Mouse (Mus musculus) adrenal gland, postnatal 36 days (tissue): ENCODE results near the gene Dact2. TPM values are rescaled to one million over a fixed set of nuclear protein-coding genes. Genes with fewer than 3 reads are reported as not detected.

Experiments
- DNase-seq, 2 experiments: peaks; one replicate each; pipeline ENCODE4 v3.0.0; 2021; ENCODE audit warnings: mixed read lengths in 1 of 2
- total RNA-seq, 2 experiments: library from RNA; stranded (reverse); gene quantifications; 2 replicates each; pipeline ENCODE4 v1.2.3; 2021

Gene Dact2
- total RNA-seq, 2 experiments from 2014 or later = 1.0 to 1.4 TPM

DNA sequence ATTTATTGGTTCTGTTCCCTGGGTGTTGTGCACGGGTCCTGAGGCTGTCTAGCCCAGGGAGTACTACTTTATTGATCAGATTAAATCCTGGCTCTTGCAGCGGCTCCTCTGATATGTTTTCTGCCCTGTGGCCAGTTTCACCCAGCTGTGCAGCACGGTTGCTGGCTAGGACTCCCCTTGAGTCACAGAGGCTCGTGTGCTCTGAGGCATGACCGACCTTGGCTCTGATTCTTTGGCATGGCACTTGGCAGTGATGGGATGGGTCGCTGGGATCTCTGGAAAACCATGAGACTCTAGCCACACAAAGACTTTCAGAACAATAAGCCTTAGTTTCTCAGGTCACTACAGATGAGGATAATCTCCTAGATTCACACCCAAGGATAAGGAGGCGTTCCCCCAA, 8.7 kb upstream of the Dact2 start:
- peak; percentile 74 to 79 for DNase-seq

DNA sequence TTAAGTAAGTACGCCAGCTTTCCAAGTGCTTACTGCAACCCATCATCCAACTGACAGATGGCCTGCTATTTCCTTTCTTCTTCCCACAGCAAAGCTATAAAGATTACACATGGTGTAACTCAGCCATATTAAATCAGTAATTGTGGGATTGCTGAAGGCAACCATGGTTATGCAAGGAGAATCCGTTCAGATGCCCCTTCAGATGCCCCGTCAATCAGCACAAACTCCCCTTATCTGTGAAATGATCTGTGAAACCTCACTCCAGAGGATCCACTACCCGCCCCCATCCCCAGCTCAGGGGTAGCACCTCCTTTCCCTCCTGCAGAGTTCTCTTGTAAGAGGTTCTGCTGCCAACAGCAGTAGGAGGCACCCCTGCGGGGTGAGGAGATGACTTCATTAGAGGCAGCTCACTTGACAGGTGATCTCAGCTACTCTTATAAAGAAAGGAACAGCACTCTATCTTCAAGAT, 3.0 kb upstream of the Dact2 start:
- DNase-seq = no peak

DNA sequence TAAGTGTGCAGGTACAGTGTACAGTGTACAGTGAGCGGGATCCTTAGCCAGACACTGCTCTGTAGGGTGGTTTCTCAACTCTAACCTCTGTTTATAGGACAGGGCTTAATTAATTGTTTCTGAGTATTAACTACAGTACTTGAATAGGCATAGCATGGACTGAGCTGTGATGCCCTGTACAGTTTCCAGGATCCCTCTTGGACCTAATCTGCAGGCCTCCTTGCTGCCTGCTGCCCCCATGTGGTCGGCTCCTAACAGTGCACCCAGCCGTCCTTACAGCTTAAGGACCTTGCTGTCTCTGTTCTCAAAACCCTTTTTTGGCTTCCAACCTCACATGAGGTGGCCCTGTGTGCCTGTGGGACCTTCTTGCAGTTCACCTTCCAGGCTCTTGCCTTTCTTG, 2.0 kb upstream of the Dact2 start:
- DNase-seq = peak; percentile 74 to 85

DNA sequence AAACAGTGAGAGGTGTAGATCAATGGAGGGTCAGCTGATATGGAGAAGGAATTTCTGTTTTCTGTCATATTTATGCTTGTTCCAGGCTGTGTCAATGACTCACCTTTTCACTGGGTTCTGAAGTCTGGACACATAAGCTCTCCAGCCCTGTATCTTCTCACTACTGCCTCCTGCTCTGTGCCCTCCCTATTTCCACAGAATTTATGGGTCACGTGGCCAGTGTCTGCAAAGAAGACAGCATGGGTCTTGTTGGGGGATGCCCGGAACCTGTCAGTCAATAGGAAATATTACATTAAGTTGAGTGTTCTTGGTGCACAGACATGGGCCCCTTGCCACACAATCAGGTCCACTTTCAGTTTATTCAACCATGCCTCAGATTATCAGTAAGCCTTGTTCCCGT, 1.1 kb upstream of the Dact2 start:
- DNase-seq = no peak

DNA sequence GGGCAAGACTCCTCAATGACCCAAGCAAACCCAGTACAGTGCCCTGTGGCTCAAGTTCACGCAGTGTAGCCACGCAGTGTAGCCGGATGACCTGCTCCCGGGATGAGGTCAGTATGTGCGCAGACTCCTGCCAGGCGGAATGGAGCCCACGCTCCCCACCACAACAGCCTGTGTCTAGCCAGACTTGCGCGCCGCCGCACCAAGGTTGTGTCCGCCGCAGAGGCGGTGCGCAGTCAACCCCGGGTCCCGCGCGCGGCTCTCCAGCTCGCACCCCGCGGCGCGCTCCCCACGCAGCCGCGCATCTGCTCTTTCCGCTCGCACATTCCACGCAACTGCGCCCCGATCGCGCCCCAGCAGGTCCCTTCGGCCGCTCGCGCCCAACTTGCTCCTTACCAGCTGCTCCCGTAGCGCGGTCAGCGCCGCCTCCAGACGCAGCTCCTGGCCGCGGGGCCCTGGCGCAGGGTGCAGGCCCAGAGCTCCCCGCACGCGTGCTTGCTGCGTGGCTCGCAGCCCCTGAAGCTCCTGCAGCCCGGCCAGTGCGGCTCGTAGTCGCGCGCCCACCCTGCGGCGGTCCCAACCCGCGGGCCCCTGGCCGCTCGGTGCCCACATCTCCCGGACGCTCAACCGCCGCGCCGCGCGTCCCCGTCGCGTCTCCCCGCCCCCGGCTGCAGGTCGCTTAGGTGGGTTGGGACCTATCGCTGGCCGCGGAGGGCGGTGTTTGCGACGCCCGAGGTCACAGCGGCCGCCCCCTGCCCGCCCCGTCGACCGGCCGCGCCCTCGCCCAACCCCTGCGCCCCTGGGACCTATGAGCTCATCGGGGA, 773 bp downstream of the Dact2 start:
- DNase-seq = peak; percentile 13 to 44

DNA sequence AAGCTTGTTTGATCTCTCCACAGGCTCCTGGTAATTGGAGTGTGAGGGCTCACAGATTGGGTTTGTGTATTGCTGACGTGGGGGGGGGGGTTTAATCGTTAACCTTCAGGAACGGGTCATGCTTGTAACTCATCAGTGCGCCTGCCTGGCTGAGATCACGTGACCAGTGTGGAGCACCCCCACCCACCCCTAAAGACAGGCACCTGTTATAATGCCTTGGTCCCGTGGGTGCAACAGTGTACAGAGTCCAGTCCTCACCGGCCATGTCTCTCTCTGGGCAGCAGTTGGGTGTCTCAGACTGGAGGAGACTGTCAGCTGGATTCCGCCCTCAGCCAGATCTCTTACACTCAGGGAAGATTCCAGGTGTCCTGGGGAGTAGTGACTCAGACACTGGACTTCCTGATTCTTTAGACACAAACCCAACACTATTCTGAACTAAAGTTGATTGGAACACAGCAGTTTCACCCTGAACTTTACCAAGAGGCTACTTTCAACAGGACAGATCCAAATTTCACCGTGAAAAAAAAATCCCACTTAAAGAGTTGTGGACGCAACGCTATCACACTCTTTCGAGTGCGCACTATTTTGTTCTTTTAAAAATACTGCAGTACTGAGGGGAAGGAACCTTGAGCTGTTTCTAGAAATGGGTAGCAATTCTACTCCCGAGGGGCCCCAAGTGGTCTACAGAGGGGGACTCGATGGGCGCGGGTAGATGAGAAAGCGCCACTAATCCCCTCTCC, 1.6 kb downstream of the Dact2 start:
- DNase-seq = peak in 1 of 2 experiments; percentile 13

DNA sequence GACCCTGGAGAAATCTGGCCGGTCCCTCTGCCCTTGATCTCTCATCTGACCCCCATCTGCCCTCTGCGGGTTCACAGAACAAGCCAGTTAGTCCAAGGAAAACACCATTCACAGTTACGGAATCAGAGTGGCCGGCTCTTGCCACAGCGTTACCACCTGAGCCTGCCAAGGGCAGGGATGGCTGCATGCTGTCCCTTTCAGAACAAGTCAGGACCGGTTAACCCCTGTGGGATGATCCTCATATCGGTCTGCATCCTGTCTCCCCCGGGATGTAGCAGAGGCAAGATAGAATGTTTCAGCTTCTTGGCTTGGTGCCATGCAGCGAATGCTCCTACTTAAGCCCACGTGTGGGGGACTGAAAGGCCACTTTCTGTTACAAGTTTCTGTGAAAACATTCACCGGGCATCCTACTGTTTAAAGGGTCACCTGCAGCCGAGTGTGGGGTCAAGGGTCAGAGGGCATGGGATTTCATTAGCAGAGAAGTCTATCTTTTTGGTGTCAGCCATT, 2.8 kb downstream of the Dact2 start:
- peak; percentile 11 to 17 for DNase-seq

DNA sequence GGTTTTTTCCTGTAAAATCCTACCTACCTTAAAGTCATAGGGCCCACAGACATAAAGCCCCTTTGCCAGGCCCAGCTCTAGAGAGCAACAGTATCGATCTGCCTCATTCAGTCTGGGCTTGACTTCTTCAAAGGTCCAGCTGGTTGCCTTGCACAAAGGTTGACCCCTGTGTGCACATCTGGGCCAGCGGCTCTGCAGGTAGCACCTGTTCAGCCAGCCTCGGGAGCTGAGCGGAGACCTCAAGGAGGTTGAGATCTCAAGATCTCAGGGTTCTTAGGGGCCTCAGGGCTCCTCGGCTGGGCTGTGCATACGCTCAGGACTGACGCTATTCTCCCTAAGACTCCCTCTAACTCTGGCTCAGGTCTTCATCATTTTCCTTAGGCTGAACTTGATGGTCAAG, 3.9 kb downstream of the Dact2 start:
- no peak for DNase-seq

DNA sequence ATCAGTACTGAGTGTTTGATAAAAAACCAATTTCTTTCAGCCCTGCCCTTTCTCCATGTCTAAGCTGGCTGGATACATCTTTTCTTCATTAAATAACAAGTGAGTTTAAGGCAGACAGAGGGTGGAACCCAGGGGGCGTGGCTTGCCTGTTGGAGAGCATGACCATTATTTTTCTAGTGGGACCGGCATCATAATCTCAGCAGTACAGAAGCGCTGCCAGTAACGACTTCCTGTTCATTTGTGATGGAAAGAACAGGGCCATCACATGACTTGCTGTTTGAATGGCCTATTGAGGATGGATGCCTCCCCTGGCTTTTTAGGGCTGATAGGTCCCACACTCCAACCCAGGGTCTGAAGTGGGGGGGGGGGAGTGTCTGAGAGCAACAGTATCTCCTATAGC, 4.5 kb downstream of the Dact2 start:
- no peak for DNase-seq

DNA sequence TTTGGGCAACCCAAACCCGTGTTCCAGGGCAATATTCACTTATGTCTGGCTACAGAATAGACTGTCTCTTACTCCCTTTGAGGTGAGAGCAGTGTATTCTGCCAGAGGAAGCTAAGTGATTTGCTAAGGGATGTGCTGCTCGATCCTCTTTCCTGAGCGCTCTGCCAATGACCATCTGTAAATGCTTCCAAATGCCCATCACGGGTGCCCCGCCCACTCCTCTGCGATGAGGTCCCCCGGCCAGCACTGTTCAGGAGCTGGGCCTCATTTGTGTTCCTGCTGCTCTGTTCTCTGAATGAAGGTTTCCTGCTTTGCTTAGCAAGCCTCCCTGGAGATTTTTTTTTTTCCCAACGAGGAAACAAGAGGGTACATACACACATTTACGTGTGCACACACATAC, 11.2 kb downstream of the Dact2 start:
- DNase-seq = no peak

DNA sequence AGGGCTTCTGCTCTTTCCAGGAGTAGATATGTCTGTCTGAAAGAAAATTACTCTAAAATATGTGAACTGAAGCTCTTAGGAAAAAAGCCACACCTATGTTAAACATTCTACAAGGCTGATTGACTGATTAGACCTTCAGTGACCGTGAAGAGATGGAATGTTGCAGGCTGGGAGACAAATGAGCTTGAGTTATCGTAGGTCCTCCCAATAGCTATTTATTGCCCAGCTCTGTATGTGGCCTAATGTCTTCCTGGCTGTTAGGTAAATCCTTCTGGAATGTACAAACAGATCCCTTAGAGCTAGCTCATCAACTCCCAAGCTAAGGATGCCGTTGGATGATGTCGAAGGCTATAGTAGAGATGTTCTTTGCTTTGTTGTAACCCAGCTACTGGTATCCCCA, 11.7 kb downstream of the Dact2 start:
- DNase-seq = no peak

DNA sequence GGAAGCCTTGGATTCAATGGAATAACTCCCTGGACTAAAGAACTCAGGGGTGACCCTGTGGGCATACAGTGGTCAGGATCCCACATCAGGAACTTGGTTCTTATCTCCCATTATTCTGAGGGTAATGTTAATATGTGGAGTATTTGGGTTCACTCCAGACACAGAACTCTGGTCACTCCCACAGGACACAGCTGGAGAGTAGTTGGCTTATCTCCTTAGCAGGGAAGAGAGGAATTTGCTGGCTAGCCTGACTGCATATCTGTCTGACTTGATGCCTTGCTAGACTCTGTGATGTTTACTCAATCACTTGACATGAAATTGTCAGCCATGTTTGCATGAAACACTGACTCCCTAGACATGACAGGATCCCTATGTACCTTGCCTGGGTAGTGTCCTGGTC, 15.6 kb downstream of the Dact2 start:
- DNase-seq = no peak

DNA sequence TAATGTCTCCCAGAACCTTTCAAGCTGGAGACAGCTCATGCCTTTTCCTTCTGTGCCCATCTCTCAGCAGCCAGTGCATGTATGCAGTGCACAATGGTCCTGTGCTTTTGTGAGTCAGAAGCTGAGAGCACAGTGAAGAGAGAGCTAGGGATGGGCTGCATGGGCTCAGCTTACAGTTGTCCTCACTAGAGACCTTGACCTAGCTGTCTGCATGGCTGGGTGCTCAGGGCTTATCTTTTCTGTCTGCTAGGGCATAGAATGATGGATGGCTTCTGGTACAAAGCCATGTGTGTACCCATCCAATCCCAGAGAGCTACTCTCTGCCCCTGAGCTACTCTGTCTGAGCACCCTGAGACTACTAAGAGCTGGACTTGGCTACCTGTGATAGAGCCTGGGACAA, 17.0 kb downstream of the Dact2 start:
- peak; percentile 66 to 69 for DNase-seq

DNA sequence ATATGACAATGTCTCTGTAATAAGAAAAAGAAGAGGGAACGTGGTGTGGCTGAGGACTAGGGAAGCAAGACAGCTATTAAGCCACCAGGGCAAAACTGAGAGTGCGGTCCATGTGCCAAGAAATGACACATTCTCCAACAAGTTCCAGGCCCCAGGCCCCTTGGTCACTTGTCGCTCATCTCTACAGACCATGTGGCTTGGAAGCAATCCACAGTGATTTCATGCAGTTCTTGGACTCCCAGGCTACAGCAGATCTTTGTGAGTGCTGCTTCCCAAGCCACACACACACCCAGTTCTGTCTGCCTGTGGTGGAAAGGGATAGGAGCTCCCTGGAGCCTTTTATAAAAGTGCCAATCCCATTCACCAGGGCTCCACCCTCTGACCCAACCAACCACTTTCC, 17.9 kb downstream of the Dact2 start:
- no peak for DNase-seq

DNA sequence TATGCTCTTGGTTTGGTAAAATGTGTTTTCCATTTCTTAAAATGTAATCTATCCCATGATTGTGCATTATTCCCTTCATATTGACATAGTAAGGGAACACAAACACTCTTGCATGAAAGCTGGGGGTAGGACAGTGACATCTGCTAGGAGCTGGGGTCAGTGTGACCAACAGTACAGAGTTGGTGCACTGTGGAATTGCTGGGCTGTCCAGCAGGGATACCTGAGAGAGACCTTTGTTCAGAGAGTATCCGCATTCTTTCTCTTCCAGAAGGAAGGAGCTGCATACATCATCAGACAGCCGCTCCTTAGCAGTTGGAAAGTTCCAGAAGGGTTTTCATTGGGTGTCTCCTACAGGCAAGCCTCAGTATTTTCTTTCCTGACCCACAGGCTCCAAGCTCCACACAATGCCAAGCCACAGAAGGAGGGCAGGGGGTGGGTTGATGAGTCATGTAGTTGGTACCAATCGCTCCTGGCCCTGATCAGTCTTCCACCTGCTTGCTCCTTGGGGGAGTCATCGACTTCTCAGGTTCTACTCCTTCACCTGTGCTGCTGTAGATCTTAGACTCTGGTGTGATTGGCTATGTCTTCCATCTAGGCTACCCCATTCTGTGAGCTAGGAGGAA, 19.8 kb downstream of the Dact2 start:
- no peak for DNase-seq

DNA sequence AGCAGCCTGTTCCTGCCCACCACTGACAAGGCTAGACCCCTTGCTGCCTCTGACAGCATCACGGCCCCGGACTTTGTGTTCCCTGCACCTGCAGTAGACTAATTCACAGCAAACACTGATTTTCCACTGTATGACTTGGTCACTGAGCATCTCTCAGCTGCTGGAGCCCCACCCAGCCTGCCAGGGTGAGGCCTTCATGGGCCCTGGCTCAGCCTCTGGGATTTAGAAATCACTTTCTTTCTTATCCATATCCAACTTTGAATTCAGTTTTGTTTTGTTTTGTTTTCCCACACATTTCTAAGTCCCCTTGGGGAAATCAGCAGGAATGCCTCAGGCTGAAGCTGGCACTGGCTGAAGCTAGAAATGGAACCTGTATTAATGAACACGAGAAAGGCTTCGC, 20.4 kb downstream of the Dact2 start:
- no peak for DNase-seq

DNA sequence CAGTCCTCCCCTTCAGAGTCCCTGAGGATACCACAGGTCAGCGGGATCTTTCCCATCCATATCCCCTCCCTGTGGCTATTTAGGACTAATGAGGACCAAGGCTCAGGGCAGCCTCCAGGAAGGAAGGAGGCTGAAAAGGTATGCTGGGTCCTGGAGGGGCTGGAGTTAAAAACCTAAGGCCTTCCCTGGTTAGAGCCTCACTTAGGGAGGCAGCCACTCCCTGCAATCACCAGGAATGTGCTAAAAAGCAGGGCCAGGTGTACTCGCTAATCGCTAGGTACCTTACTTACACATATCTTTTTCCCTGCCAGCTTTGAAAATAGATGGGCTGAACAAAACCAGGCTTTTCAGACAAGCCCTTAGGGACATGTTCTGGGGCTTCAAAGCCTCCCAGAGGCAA, 21.2 kb downstream of the Dact2 start:
- no peak for DNase-seq

DNA sequence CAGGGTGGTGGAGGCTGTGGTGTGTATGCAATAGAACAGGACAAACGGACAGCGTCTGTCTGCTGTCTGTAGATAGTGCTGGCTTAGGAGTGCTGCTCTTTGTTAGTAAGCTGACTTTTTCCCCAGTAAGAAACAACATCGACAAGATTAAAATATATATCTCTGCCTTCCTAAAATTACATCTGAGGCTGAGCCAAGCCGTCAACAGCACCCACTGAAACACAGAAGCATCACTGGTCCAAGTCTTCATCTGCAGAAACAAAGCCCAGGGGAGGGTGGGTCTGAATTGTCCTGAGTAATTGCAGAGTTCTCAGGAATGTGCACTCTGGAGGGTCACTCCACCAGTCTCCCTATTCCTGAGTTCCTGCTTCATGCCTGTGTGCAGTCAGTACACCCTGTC, 25.2 kb downstream of the Dact2 start:
- DNase-seq = no peak

DNA sequence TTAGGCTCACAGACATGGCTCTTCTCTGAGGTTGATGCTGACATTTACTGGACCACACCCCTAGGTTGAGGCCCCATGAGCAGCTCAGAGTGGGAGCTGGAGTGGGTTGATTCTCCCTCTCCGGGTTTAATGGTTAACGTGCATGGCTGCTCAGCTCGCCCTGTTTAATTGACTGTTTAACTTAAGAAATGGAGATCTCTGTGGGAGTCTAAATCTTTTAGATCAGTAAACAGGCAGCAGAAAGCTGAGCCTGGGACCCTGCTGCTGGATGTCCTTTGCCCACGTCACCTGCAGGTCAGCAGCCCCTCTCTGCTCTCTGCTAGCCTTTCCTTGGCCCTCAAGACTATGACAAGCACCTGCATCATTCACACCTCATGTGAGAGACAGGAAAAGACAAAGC, 25.6 kb downstream of the Dact2 start:
- no peak for DNase-seq

DNA sequence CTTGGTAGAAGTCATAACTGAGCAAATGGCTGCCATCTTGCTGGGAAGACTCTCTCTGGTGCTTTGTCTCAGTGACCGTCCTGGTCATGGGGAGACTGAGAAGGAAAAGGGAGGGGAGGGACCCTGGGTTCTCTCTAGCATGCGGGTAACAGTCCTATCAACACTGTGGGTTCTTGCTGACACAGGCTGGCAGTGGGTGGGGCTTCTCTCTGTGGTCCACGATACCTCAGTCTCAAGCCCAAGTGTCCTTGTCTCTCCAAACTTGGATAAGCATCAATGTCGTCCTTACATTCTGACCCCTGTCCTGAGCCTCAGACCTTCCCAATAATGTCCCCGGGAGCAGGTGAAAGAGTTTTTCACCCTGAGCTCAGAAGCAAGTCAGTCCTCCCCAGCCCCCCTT, 26.1 kb downstream of the Dact2 start:
- DNase-seq = no peak

DNA sequence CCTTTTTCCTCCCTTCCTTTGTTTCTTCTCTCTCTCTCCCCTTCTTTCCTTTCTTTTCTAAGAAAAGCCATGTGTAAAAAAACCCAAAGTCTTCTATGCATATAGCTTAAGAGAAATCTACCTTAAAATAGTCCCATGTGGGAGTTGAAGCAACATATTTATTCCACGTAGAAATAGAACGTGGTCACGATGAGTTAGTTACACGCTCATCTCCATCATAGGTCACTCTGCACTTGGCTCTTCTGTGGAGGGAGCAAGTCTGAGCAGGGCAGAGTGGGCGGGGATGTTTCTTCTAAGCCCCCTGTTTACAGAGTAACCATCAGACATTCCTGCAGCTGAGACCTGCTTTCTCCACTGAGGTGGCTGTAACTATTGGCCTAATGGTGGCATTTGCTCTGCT, 27.1 kb downstream of the Dact2 start:
- DNase-seq = no peak

DNA sequence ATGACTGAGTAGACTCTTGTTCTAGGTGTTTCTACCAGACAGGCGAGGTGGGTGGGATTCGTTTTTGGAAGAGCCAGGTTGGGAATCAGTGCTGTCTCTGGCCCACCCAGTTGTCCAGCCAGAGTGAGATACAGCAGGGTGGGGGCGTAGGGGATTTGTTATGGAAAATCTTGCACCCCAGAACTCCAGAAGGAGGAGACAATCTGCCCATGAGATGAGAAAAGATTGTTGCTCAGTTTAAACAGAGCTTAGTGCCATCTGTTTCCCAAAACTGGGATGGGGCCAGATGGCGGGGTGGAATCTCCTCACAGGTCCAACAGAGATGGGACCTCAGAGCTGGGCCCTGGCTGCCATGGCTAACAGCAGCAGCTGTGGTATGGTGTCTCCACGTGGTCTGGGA, 28.4 kb downstream of the Dact2 start:
- DNase-seq = no peak

DNA sequence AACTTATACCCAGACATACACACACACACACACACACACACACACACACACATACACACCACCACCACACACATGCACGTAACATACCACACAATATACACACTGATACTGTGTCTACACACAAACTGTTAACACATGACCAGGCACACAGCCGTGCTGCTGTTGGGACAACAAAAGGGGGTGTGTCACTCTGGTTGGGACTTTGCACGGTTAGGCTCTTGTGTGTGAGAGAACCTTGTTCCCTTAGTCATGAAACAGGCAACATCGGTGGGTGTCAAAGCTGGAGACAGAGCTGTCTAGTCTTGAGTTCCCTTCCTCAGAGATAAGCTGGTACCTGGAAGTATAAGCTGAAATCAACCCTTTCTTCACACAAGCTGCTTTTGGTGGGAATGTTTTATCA, 29.1 kb downstream of the Dact2 start:
- no peak for DNase-seq
